Mouse (Mus musculus) naive thymus-derived CD4-positive, alpha-beta T cell, adult 2 months (primary cell): ENCODE data around the gene Gm14819.
"Not testable (repeated sequence)": the region's sequence is repeated elsewhere in the genome, so short reads cannot be mapped to it uniquely, and the experiment has no call there.

Source experiments
- DNase-seq: peaks from one replicate; pipeline ENCODE4 v3.0.0-alpha.2; 2011; ENCODE audit warnings: low read depth

Gene Gm14819

DNA sequence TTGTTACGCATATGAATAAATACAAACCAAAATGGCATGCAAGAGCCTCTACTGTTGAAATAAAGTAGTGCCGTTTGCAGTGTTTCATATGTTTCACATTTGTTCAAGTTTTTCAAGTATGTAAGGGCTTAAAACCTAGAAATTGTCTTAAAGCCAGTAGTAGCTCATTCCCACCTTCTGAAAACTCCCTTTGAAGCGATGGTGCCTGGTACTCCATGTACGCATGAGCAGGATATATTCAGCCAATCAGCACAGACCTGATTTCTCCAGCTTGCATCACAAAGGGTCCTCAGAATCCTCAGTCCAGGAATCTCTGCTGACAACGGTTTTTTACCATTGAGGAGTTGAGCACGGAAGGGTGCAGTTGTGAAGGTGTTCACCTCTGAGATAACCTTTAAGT lies at the start of gene Gm14819:
Gene Gm14819 (plus strand): TSS at position 301 of the 400 bp plus-strand sequence.
- DNase-seq, result not testable (repeated sequence)
